Mouse (Mus musculus) hindbrain, embryonic 14.5 days (tissue): ENCODE data around the gene Spaar. TPM values are rescaled to one million over a fixed set of nuclear protein-coding genes. Genes with fewer than 3 reads are reported as not detected.

ENCODE experiments used
- ATAC-seq: fragments of 200-750 bp; cut with Nextera tagmentation; 2 replicates; pipeline ENCODE4 v1.8.0; 2017; ENCODE audit warnings: moderate number of reproducible peaks, mild to moderate bottlenecking, moderate TSS enrichment, moderate library complexity; ENCODE audit not compliant: low FRiP score
- DNase-seq: peaks from one replicate; pipeline ENCODE4 v3.0.0-alpha.2; 2015; ENCODE audit warnings: low spot score
- H3K27ac ChIP-seq: fragments of 300-500 bp; sonication (generic); 2 replicates; pipeline ENCODE4 v1.5.1; 2014; ENCODE audit warnings: mild to moderate bottlenecking, moderate library complexity
- H3K27me3 ChIP-seq: fragments of 300-500 bp; sonication (generic); 2 replicates; pipeline ENCODE4 v1.6.1; 2014; ENCODE audit warnings: mild to moderate bottlenecking, low read length, mixed read lengths; ENCODE audit not compliant: control insufficient read depth, insufficient read depth
- H3K36me3 ChIP-seq: fragments of 300-500 bp; sonication (generic); replicated peaks from 2 replicates; pipeline ENCODE4 v1.6.1; 2014; ENCODE audit not compliant: control insufficient read depth, insufficient read depth
- H3K4me1 ChIP-seq: fragments of 300-500 bp; sonication (generic); replicated peaks from 2 replicates; pipeline ENCODE4 v1.6.1; 2014; ENCODE audit warnings: antibody characterized with exemption, low read length, mixed read lengths; ENCODE audit not compliant: control insufficient read depth, insufficient read depth
- H3K4me2 ChIP-seq: fragments of 300-500 bp; sonication (generic); replicated peaks from 2 replicates; pipeline ENCODE4 v1.6.1; 2014; ENCODE audit warnings: mild to moderate bottlenecking, moderate library complexity
- H3K4me3 ChIP-seq: fragments of 300-500 bp; sonication (generic); replicated peaks from 2 replicates; pipeline ENCODE4 v1.5.1; 2014; ENCODE audit warnings: mild to moderate bottlenecking, low read length
- H3K9ac ChIP-seq: fragments of 300-500 bp; sonication (generic); 2 replicates; pipeline ENCODE4 v1.6.1; 2014
- H3K9me3 ChIP-seq: fragments of 300-500 bp; sonication (generic); 2 replicates; pipeline ENCODE4 v1.6.1; 2016; ENCODE audit warnings: low read length; ENCODE audit not compliant: control insufficient read depth
- WGBS: fragments of 180-500 bp; shearing (Covaris S2); extraction: QIAGEN DNeasy Blood & Tissue Kit; methylation state at CpG from one replicate; pipeline ENCODE4 v1.1.7; 2014; 5-methylcytosine and 5-hydroxymethylcytosine counted together
- polyA plus RNA-seq: library from polyadenylated mRNA; unstranded; fragments of >200 nt; fragmentation: Nextera tagmentation; extraction: Ambion mirVana; gene quantifications from 2 replicates; pipeline ENCODE4 v1.2.1, GENCODE M21; 2014

Spaar gene
- polyA plus RNA-seq, 1 experiment from 2014 or later, result 0.04 TPM

DNA sequence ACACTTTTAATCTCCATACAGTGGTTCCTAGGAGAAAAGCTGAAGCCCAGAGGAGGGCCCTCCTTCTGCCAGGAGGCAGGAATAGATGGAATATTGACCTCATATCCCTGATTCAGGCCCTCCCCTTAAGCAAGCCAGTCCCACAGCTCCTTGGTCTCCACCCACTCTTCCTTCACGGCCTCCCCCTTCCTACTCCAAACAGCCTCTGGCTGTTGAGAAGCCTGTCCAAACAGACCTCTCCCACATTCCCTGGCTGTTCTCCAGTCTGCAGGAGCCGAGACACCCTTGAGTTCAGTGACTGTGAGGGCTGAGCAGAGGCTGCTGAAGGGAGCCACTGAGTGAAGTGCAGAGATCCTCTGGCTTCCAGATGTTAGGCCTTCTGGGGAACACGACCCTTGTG lies 2.8 kb upstream of the Spaar start, which contains the start of gene Hrct1:
TSS of gene Hrct1 (plus strand) at position 194 of the 400 bp plus-strand sequence.
- no peak within 1 kb of the TSS for H3K4me2 ChIP-seq
- no peak for DNase-seq
- 51% methylated on average over 3 of the region's 3 CpGs for WGBS
- no peak within 1 kb of the TSS for H3K4me3 ChIP-seq
- no peak within 1 kb of the TSS for H3K9ac ChIP-seq
- H3K27me3 ChIP-seq, result no peaks in the 10 kb centered on the region
- no peak for ATAC-seq
- H3K36me3 ChIP-seq, result no peaks in the 10 kb centered on the region
- no peaks in the 10 kb centered on the region for H3K9me3 ChIP-seq
- no peak within 1 kb of the TSS for H3K27ac ChIP-seq
- H3K4me1 ChIP-seq, result no peaks in the 10 kb centered on the region

DNA sequence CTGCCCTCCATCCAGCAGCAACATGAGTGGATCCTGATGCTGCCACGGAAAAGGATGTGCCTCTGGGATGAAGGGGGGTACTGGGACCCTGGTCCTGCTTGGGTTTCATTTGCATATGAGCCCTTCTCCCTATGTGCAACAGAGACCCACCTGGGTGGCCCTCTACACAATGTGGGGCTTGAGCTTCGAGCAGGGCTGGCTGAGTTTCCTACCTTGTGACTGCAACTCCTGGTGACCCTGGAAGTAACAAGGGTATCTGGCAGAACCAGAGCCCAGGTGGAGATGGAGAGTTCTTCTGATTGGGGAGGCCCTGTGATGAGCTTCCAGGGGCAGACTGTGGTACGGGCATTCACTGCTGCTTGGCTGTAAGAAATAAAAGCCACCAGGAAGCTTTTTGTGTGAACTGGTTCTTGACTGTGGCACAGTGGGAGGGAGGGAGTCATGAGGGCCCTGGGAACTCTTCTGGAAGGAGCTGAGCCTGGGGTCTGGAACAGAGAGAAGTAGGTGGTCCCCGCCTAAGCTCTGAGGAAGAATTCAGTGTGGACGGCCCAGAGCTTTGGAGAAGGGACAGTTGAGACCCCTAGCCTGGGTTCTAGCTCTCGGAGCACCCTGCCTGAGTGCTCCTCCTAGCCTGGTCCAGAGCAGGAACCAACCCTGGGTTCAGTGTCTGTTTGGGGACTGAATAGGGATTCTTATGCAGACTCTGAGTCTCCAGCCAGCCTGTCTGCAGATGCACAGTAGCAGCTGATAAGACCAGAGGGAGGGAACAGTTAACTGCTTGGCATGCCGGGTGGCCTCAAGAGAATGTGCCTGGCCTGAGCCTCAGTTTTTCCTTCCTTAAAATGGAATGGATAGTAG lies 1.9 kb upstream of the Spaar start:
- DNase-seq (no peak), ATAC-seq (no peak)
- H3K9me3 ChIP-seq, result no peaks in the 10 kb centered on the region
- H3K4me2 ChIP-seq, result no peak overlapping the region
- no peaks in the 10 kb centered on the region for H3K27me3 ChIP-seq
- no peaks in the 10 kb centered on the region for H3K4me1 ChIP-seq
- no peak overlapping the region for H3K9ac ChIP-seq
- no peak overlapping the region for H3K27ac ChIP-seq
- H3K4me3 ChIP-seq, result no peak overlapping the region
- H3K36me3 ChIP-seq, result no peaks in the 10 kb centered on the region
- 73% methylated on average over 7 of the region's 7 CpGs for WGBS

DNA sequence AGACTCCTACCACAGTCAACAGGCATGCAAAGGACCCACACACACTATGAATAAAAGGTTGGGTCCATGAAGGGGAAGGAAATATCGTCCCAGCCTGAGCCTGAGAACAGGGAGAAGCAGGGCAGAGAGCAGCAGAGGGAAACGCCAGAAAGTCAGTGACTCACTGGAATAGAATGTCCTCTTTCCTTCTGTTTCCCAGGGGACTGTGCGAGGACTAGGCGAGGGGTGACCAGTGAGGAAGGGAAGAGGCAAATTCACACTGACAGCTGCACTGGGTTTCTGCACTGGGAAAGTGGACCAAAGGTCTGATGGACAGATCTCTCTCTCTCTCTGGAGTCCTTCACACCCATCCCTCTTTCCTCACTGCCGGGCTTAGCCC lies 1.3 kb upstream of the Spaar start:
- no peak for ATAC-seq
- Histone ChIP-seq H3K27ac (no peak overlapping the region), H3K9ac (no peak overlapping the region), H3K9me3 (no peaks in the 10 kb centered on the region), H3K36me3 (no peaks in the 10 kb centered on the region), H3K27me3 (no peaks in the 10 kb centered on the region), H3K4me3 (no peak overlapping the region), H3K4me1 (no peaks in the 10 kb centered on the region), H3K4me2 (no peak overlapping the region)
- no peak for DNase-seq
- 68% methylated on average over 5 of the region's 5 CpGs for WGBS

DNA sequence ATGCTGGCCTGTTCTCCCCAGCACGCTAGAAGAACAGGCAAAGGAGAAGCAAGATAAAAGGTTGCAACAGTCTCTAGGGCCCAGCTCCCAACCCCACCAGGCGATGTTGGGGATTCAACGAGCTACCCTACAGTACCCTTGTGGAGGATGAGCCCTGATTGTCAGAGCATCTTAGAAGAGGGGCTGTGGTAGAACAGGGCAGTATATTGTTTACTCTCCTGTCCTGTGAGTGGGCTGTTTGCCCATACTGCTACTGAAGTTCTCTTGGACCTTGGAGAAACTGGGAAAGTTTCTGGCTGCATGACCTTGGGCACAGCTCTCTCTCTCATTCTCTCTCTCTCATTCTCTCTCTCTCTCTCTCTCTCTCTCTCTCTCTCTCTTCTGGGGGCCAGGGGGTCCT lies 708 bp upstream of the Spaar start:
- H3K9me3 ChIP-seq, result no peaks in the 10 kb centered on the region
- no peaks in the 10 kb centered on the region for H3K4me1 ChIP-seq
- no peak overlapping the region for H3K4me2 ChIP-seq
- no peaks in the 10 kb centered on the region for H3K36me3 ChIP-seq
- H3K9ac ChIP-seq, result no peak overlapping the region
- WGBS, result 75% methylated on average over 3 of the region's 3 CpGs
- H3K27ac ChIP-seq, result no peak overlapping the region
- ATAC-seq (no peak), DNase-seq (no peak)
- H3K4me3 ChIP-seq, result no peak overlapping the region
- H3K27me3 ChIP-seq, result no peaks in the 10 kb centered on the region

DNA sequence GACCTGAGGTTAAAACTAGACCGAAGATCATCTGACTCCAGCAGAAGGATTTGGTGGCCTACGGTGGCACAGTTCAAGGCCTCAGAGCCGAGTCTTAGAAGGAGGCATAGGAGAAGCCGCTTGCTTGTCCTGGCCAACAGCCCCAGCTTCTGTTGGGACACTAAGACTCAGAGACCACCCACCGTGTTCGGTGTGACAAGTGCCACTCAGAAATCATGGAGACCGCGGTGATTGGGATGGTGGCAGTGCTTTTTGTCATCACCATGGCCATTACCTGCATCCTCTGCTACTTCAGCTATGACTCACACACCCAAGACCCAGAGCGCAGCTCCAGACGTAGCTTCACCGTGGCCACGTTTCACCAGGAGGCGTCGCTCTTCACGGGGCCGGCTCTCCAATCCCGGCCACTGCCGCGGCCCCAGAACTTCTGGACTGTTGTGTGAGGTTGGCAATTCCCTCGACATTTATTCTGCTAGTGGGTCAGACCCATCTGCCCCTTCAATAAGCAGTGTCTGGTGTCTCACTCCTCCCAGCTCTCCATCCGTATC lies 990 bp downstream of the Spaar start:
- H3K27me3 ChIP-seq, result no peaks in the 10 kb centered on the region
- 66% methylated on average over 21 of the region's 21 CpGs for WGBS
- DNase-seq, result no peak

DNA sequence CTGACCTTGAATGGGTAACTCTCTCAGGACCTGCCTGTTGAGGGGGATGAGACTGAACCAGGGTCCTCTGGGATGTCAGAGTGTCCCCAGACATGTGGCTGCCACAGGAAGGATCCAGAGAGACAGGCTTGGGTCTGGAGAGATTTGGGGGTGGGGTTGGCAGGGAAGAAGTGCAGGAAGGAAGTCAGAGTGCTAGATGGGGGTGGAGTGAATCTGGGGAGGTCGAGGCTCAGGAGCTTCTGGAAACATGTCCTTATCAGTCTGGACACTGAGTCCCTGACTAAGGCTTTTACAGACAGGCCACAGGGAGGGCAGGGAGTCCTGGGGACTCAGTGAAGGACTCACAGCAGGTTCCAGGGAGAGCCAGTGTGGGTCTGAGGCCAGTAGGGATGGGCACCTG lies 2.3 kb downstream of the Spaar start:
- Histone ChIP-seq H3K4me3 (no peak overlapping the region), H3K36me3 (no peaks in the 10 kb centered on the region), H3K4me1 (no peaks in the 10 kb centered on the region), H3K27me3 (no peaks in the 10 kb centered on the region), H3K4me2 (no peak overlapping the region), H3K9me3 (no peaks in the 10 kb centered on the region), H3K27ac (no peak overlapping the region), H3K9ac (no peak overlapping the region)
- ATAC-seq, result no peak
- no peak for DNase-seq
- WGBS, result 48% methylated on average over 1 of the region's 1 CpGs

More for the DNA sequence above, 990 bp downstream of the Spaar start:
- Histone ChIP-seq H3K9me3 (no peaks in the 10 kb centered on the region), H3K27ac (no peak overlapping the region), H3K4me1 (no peaks in the 10 kb centered on the region), H3K4me3 (no peak overlapping the region), H3K9ac (no peak overlapping the region), H3K36me3 (no peaks in the 10 kb centered on the region), H3K4me2 (no peak overlapping the region)
- ATAC-seq, result no peak

DNA sequence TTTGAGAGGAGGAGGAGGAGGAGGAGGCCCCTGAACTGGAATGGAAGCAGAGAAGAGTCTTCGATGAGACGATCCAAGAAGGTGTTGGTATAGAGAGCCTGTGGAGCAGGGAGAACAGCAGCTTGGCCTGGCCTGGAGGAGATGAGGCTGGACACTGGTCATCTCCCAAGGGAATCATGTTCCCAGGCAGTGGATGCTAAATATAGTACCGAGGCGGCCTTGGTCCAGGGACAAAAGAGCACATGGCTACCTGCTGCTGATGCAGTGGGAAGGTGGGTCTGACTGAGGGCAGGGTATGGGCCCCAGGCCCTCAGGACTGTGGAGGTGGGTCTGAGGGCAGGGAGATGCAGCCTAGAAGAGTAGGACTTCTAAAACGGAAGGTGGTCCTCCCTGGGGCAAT lies 3.4 kb downstream of the Spaar start:
- DNase-seq (no peak), ATAC-seq (no peak)
- Histone ChIP-seq H3K27me3 (no peaks in the 10 kb centered on the region), H3K36me3 (no peaks in the 10 kb centered on the region), H3K4me2 (no peak overlapping the region), H3K4me1 (no peaks in the 10 kb centered on the region), H3K9me3 (no peaks in the 10 kb centered on the region), H3K9ac (no peak overlapping the region), H3K27ac (no peak overlapping the region), H3K4me3 (no peak overlapping the region)
- 80% methylated on average over 5 of the region's 5 CpGs for WGBS

DNA sequence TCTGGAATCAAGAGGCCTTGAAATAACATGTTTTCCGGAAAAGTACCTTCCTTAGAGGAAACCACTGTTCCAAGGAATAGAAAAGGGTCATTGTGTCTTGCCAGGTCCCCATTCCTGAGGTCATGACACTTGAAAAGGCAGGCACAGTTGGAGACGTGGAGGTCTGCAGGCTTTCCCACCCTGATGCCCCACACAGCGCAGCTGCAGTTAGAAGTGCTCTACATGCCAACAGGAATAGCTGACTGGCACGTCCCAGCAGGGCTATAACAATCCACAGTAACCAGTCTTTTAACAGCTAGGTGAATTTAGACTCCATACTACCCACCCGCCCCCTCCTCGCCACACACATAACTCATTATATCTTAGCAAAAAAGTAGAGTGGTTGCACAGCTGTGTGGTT lies 7.3 kb downstream of the Spaar start:
- H3K9ac ChIP-seq, result no peak overlapping the region
- no peaks in the 10 kb centered on the region for H3K36me3 ChIP-seq
- no peak overlapping the region for H3K27ac ChIP-seq
- no peak overlapping the region for H3K4me3 ChIP-seq
- ATAC-seq (no peak), DNase-seq (no peak)
- no peak overlapping the region for H3K4me2 ChIP-seq
- no peaks in the 10 kb centered on the region for H3K4me1 ChIP-seq
- no peaks in the 10 kb centered on the region for H3K9me3 ChIP-seq
- H3K27me3 ChIP-seq, result no peaks in the 10 kb centered on the region
- 66% methylated on average over 6 of the region's 6 CpGs for WGBS

DNA sequence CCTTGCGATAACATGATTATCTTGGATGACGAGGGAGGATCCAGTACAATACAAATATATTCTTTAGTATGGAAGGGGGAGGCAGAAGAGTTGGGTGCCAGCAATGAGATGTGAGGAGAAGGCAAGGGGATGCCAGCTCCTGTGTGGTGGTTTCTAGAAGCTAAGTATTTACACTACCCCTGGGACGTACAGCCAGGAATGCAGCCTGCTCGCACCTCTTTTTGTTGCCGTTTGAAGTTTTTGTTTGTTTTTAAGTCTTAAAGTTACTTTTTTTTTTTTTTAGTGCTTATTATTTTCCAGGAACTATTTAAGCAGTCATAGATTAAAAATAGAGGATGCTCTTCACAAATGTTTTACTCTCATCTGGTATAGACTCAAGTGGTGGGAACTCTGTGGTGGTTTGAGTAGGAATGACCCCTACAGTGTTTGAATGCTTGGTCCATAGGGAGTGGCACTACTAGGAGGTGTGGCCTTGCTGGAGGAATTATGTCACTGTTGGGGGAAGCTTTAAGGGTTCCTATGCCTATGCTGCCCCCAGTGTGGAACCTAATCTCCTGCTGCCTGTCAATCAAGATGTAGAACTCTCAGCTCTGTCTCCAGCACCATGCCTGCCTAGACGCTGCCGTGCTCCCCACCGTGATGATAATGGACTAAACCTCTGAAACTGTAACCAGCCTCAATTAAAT lies 9.3 kb downstream of the Spaar start:
- ATAC-seq, result no peak
- H3K27ac ChIP-seq, result no peak overlapping the region
- H3K4me2 ChIP-seq, result no peak overlapping the region
- WGBS, result 75% methylated on average over 8 of the region's 8 CpGs
- H3K9me3 ChIP-seq, result no peaks in the 10 kb centered on the region
- H3K9ac ChIP-seq, result no peak overlapping the region
- H3K36me3 ChIP-seq, result no peaks in the 10 kb centered on the region
- no peak overlapping the region for H3K4me3 ChIP-seq
- no peaks in the 10 kb centered on the region for H3K27me3 ChIP-seq
- no peak for DNase-seq
- H3K4me1 ChIP-seq, result no peaks in the 10 kb centered on the region
